Mouse (Mus musculus) small intestine, adult 2 months (tissue): ENCODE results near the gene Pex13.

Experiments
- CTCF ChIP-seq: fragments of 200-500 bp; IDR thresholded peaks from 2 replicates; pipeline ENCODE4 v1.5.1; 2012; ENCODE audit warnings: low read depth, mild to moderate bottlenecking, control low read depth, inconsistent platforms, low read length, moderate library complexity, mixed read lengths; ENCODE audit not compliant: insufficient replicate concordance, insufficient read length; ENCODE audit errors: extremely low read depth
- POLR2A ChIP-seq: fragments of 200-500 bp; IDR thresholded peaks from 2 replicates; pipeline ENCODE4 v1.6.1; 2012; ENCODE audit warnings: low read depth, mild to moderate bottlenecking, control low read depth, inconsistent platforms, low read length, moderate library complexity

- no peak for TF ChIP-seq POLR2A
- TF ChIP-seq CTCF = no peak
Measured at GRCm38 (mm10) chr11:23699414-23700095, 33.8 kb upstream of the Pex13 start.
